Mouse (Mus musculus): Measurements from ENCODE around the gene Hs6st2.

GRCm38 (mm10) chrX:51514831-51515230, 166.8 kb downstream of the Hs6st2 start:
- TF ChIP-seq CTCF (IDR thresholded peaks at IDR 0.05; ENCODE audit: low read depth) (no peak), EP300 (IDR thresholded peaks at IDR 0.05; ENCODE audit: low read depth) (no peak)
